Mouse (Mus musculus): ENCODE results near the gene Clvs2. TPM values are rescaled to one million over a fixed set of nuclear protein-coding genes. Genes with fewer than 3 reads are reported as not detected.

Gene Clvs2
- not detected in 2 replicates for total RNA-seq (2015; ENCODE audit: low replicate concordance)
- not detected in 2 replicates for total RNA-seq (2017; ENCODE audit: low replicate concordance)

GRCm38 (mm10) chr10:33624131-33624879 lies at the start of gene Clvs2:
Gene Clvs2 (minus strand): TSS chr10:33624769.
- ATAC-seq (replicated peaks; ENCODE audit: low FRiP score, poor library complexity, severe bottlenecking): no peak

- no peak for ATAC-seq (replicated peaks; ENCODE audit: low FRiP score, poor library complexity, severe bottlenecking)
Observed at GRCm38 (mm10) chr10:33653142-33653541, 28.6 kb upstream of the Clvs2 start.

GRCm38 (mm10) chr10:33623577-33623991 lies 985 bp downstream of the Clvs2 start:
- ATAC-seq (replicated peaks; ENCODE audit: low FRiP score, poor library complexity, severe bottlenecking): no peak

GRCm38 (mm10) chr10:33622700-33623099 lies 1.9 kb downstream of the Clvs2 start:
- ATAC-seq (replicated peaks; ENCODE audit: low FRiP score, poor library complexity, severe bottlenecking): no peak

GRCm38 (mm10) chr10:33616207-33616606 lies 8.4 kb downstream of the Clvs2 start:
- ATAC-seq (replicated peaks; ENCODE audit: low FRiP score, poor library complexity, severe bottlenecking): no peak

GRCm38 (mm10) chr10:33613197-33613596 lies 11.4 kb downstream of the Clvs2 start:
- no peak for ATAC-seq (replicated peaks; ENCODE audit: low FRiP score, poor library complexity, severe bottlenecking)

GRCm38 (mm10) chr10:33592732-33593131 lies 31.8 kb downstream of the Clvs2 start:
- ATAC-seq (replicated peaks; ENCODE audit: low FRiP score, poor library complexity, severe bottlenecking): no peak

- ATAC-seq (replicated peaks; ENCODE audit: low FRiP score, poor library complexity, severe bottlenecking): no peak
Observed at GRCm38 (mm10) chr10:33588800-33589199, 35.8 kb downstream of the Clvs2 start.

GRCm38 (mm10) chr10:33587118-33587517 lies 37.5 kb downstream of the Clvs2 start:
- no peak for ATAC-seq (replicated peaks; ENCODE audit: low FRiP score, poor library complexity, severe bottlenecking)

GRCm38 (mm10) chr10:33558081-33558480 lies 66.5 kb downstream of the Clvs2 start:
- ATAC-seq (replicated peaks; ENCODE audit: low FRiP score, poor library complexity, severe bottlenecking): no peak

- no peak for ATAC-seq (replicated peaks; ENCODE audit: low FRiP score, poor library complexity, severe bottlenecking)
Observed at GRCm38 (mm10) chr10:33540331-33540730, 84.2 kb downstream of the Clvs2 start.

Other genes with a start within 250 kb of the Clvs2 start
- gene Sult3a2, start 161.9 kb upstream of the Clvs2 start, total RNA-seq (2015; ENCODE audit: low replicate concordance): not detected in 2 replicates
- not detected in 2 replicates for gene Sult3a2, start 161.9 kb upstream of the Clvs2 start, total RNA-seq (2017; ENCODE audit: low replicate concordance)
- not detected in 2 replicates for gene Sult3a1, start 233.0 kb upstream of the Clvs2 start, total RNA-seq (2015; ENCODE audit: low replicate concordance)
- not detected in 2 replicates for gene Sult3a1, start 233.0 kb upstream of the Clvs2 start, total RNA-seq (2017; ENCODE audit: low replicate concordance)